Mouse (Mus musculus) liver, postnatal 0 days (tissue): ENCODE data around the gene Safb. TPM values are rescaled to one million over a fixed set of nuclear protein-coding genes. Genes with fewer than 3 reads are reported as not detected.
A peak's percentile ranks its signal among the peaks of the same experiment; 100 is the strongest.

Experiments used
- ATAC-seq: fragments of 200-750 bp; cut with Nextera tagmentation; 2 replicates; pipeline ENCODE4 v1.8.0; 2017; ENCODE audit warnings: mild to moderate bottlenecking, moderate library complexity
- DNase-seq: peaks from one replicate; pipeline ENCODE4 v3.0.0-alpha.2; 2016
- H3K27ac ChIP-seq: fragments of 300-500 bp; sonication (generic); 2 replicates; pipeline ENCODE4 v1.5.1; 2014; ENCODE audit warnings: antibody characterized with exemption, moderate library complexity, mild to moderate bottlenecking, low read depth
- H3K27me3 ChIP-seq: fragments of 300-500 bp; sonication (generic); 2 replicates; pipeline ENCODE4 v1.6.1; 2014; ENCODE audit warnings: low read length, control low read depth, mixed read lengths; ENCODE audit not compliant: insufficient read depth
- H3K36me3 ChIP-seq: fragments of 300-500 bp; sonication (generic); replicated peaks from 2 replicates; pipeline ENCODE4 v1.6.1; 2014; ENCODE audit warnings: mild to moderate bottlenecking, control low read depth, low read length, moderate library complexity, mixed read lengths; ENCODE audit not compliant: insufficient read depth
- H3K4me1 ChIP-seq: fragments of 300-500 bp; sonication (generic); 2 replicates; pipeline ENCODE4 v1.6.1; 2014; ENCODE audit warnings: antibody characterized with exemption, mild to moderate bottlenecking, control low read depth; ENCODE audit not compliant: insufficient read depth
- H3K4me2 ChIP-seq: fragments of 300-500 bp; sonication (generic); 2 replicates; pipeline ENCODE4 v1.6.1; 2014; ENCODE audit warnings: low read depth, mild to moderate bottlenecking, low read length, moderate library complexity, mixed read lengths
- H3K4me3 ChIP-seq: fragments of 300-500 bp; sonication (generic); 2 replicates; pipeline ENCODE4 v1.5.1; 2014; ENCODE audit warnings: low read depth, low read length
- H3K9ac ChIP-seq: fragments of 300-500 bp; sonication (generic); replicated peaks from 2 replicates; pipeline ENCODE4 v1.6.1; 2014; ENCODE audit warnings: mild to moderate bottlenecking, moderate library complexity
- H3K9me3 ChIP-seq: fragments of 300-500 bp; sonication (generic); 2 replicates; pipeline ENCODE4 v1.6.1; 2016; ENCODE audit warnings: mild to moderate bottlenecking, control low read depth, low read length, mixed read lengths
- CTCF ChIP-seq: sonication (generic); IDR thresholded peaks from 2 replicates; pipeline ENCODE4 v1.5.1; 2016; ENCODE audit warnings: antibody characterized with exemption, low read depth
- EP300 ChIP-seq: IDR thresholded peaks from 2 replicates; pipeline ENCODE4 v1.6.1; 2016; ENCODE audit warnings: antibody characterized with exemption, low read depth, mild to moderate bottlenecking
- WGBS: fragments of 180-500 bp; shearing (Covaris S2); extraction: QIAGEN DNeasy Blood & Tissue Kit; methylation state at CpG from one replicate; pipeline ENCODE4 v1.1.7; 2014; ENCODE audit not compliant: insufficient replicate concordance; 5-methylcytosine and 5-hydroxymethylcytosine counted together
- polyA plus RNA-seq: library from polyadenylated mRNA; unstranded; fragments of >200 nt; fragmentation: Nextera tagmentation; extraction: Ambion mirVana; gene quantifications from 2 replicates; pipeline ENCODE4 v1.2.1, GENCODE M21; 2015

Gene Safb
- polyA plus RNA-seq, 1 experiment from 2014 or later = 28.4 TPM

- no peaks in the 10 kb centered on the region for H3K27me3 ChIP-seq
- no peak for ATAC-seq
- no peak overlapping the region for H3K27ac ChIP-seq
- peaks cover 14% of the 10 kb centered on the region for H3K4me1 ChIP-seq
- H3K4me2 ChIP-seq = no peak overlapping the region
- WGBS = 88% methylated on average over 9 of the region's 9 CpGs
- H3K4me3 ChIP-seq = no peak overlapping the region
- TF ChIP-seq CTCF (no peak), EP300 (no peak)
- DNase-seq = no peak
- H3K36me3 ChIP-seq = peaks cover 68% of the 10 kb centered on the region
- no peaks in the 10 kb centered on the region for H3K9me3 ChIP-seq
- H3K9ac ChIP-seq = no peak overlapping the region
Measured at GRCm38 (mm10) chr17:56605431-56605830, 20.8 kb downstream of the Safb start.

GRCm38 (mm10) chr17:56607521-56608062, 23.0 kb downstream of the Safb start:
- no peaks in the 10 kb centered on the region for H3K9me3 ChIP-seq
- no peak overlapping the region for H3K9ac ChIP-seq
- H3K4me2 ChIP-seq = no peak overlapping the region
- WGBS = 62% methylated on average over 3 of the region's 3 CpGs
- peaks cover 29% of the 10 kb centered on the region for H3K4me1 ChIP-seq
- H3K27ac ChIP-seq = no peak overlapping the region
- no peak overlapping the region for H3K4me3 ChIP-seq
- no peak for ATAC-seq
- TF ChIP-seq CTCF (no peak), EP300 (no peak)
- H3K27me3 ChIP-seq = no peaks in the 10 kb centered on the region
- no peak for DNase-seq
- H3K36me3 ChIP-seq = peaks cover 49% of the 10 kb centered on the region

DNA sequence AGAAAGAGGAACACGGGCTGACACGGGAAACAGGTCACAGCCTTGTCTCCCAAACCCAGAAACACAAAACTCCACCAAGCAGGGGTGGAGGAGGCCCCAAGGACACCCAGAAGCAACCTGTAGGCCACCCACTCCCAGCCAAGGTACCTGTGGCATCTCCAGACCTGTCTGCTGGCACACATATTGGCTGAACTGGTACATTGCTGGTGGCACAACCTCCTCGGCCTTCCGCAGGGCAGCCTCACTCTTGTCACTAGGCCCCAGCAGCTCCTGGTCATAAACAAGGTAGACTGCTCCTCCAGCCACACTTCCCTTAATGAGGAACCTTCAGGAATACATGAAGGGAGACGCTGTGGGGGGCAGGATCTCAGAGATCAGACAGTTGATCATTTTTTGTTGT, 24.1 kb downstream of the Safb start:
- Histone ChIP-seq H3K9ac (peak overlapping the region; percentile 81), H3K27ac (peak overlapping the region; percentile 90), H3K9me3 (no peaks in the 10 kb centered on the region), H3K4me2 (peak overlapping the region; percentile 79), H3K4me3 (peak overlapping the region; percentile 77), H3K4me1 (peaks cover 31% of the 10 kb centered on the region), H3K27me3 (no peaks in the 10 kb centered on the region), H3K36me3 (peaks cover 38% of the 10 kb centered on the region)
- 34% methylated on average over 5 of the region's 5 CpGs for WGBS
- TF ChIP-seq EP300 = no peak
- TF ChIP-seq CTCF = no peak
- ATAC-seq = no peak
- DNase-seq = no peak

- Histone ChIP-seq H3K4me1 (peaks cover 38% of the 10 kb centered on the region), H3K4me3 (peak within 1 kb of the TSS; percentile 77)
Measured at GRCm38 (mm10) chr17:56609452-56610171, 25.0 kb downstream of the Safb start, which contains the start of gene 2410015M20Rik. TSS of gene 2410015M20Rik (minus strand) at chr17:56609771.

GRCm38 (mm10) chr17:56611323-56611722, 26.7 kb downstream of the Safb start:
- Histone ChIP-seq H3K27ac (peak overlapping the region; percentile 86), H3K4me2 (0 out of 2 replicates have a peak overlapping the region, but pooled peaks have one; percentile 63), H3K9ac (no peak overlapping the region), H3K4me3 (no peak overlapping the region), H3K9me3 (no peaks in the 10 kb centered on the region), H3K27me3 (no peaks in the 10 kb centered on the region), H3K36me3 (peaks cover 31% of the 10 kb centered on the region), H3K4me1 (peaks cover 43% of the 10 kb centered on the region)
- no peak for TF ChIP-seq EP300
- ATAC-seq (no peak), DNase-seq (no peak)
- 89% methylated on average over 2 of the region's 2 CpGs for WGBS

More at GRCm38 (mm10) chr17:56609452-56610171, 25.0 kb downstream of the Safb start, which contains the start of gene 2410015M20Rik:
- Histone ChIP-seq H3K27me3 (no peaks in the 10 kb centered on the region), H3K4me2 (peak within 1 kb of the TSS; percentile 79), H3K36me3 (peaks cover 30% of the 10 kb centered on the region), H3K27ac (peak within 1 kb of the TSS; percentile 90), H3K9me3 (no peaks in the 10 kb centered on the region), H3K9ac (peak within 1 kb of the TSS; percentile 81)
- DNase-seq = peak; percentile 94
- WGBS = under 1% methylated on average over 44 of the region's 44 CpGs
- ATAC-seq = peak; percentile 80
- no peak for TF ChIP-seq EP300
- TF ChIP-seq CTCF = peak; percentile 88

DNA sequence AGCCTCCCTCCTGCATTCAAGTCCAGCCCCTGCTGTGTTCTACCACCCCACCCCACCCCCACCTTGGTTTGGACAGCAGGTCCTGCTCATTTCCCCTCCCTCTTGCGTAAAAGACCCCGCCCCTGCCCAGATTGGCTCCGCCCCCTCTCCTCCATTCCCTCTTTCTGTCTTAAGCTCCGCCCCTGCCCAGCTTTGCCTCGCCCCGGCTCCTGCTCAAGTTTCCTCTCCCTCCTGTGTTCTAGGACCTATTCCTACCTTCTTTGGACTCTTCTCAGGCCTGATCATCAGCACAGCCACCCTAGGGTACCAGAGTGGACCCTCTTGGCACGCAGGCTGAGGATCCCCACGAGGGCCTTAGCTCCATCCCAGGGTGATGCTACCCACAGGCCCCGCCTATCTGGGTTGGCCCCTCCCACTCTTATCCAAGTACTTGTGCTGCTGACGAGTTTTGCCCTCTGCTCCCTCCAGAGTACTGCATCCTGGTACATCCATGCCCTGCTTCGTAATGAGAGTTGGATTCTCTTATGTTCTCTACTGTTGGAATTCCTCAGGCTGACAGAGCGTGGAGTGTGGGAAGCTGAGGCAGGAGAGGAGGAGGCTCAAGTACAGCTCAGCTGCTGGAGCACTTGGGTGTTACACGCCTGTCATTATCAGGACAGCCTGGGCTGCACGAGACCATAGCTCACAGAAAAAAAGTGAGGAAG, 27.4 kb downstream of the Safb start:
- peak; percentile 87 for DNase-seq
- Histone ChIP-seq H3K4me3 (no peak overlapping the region; the same call in 1 of the 2 replicates), H3K9me3 (no peaks in the 10 kb centered on the region), H3K9ac (0 out of 2 replicates have a peak overlapping the region, but pooled peaks have one; percentile 5), H3K27me3 (no peaks in the 10 kb centered on the region), H3K27ac (peak overlapping the region; percentile 86), H3K4me2 (peak overlapping the region; percentile 63), H3K36me3 (peaks cover 29% of the 10 kb centered on the region), H3K4me1 (peaks cover 43% of the 10 kb centered on the region)
- TF ChIP-seq CTCF (no peak), EP300 (no peak)
- ATAC-seq = peak; percentile 42
- WGBS = 14% methylated on average over 14 of the region's 14 CpGs
